Mouse (Mus musculus) gastrocnemius, adult 2 months (tissue): ENCODE measurements around the gene BC029722. TPM values are rescaled to one million over a fixed set of nuclear protein-coding genes. Genes with fewer than 3 reads are reported as not detected.
A peak's percentile ranks its signal among the peaks of the same experiment; 100 is the strongest.
"Not testable (repeated sequence)": the region's sequence is repeated elsewhere in the genome, so short reads cannot be mapped to it uniquely, and the experiment has no call there.

Experiments used
- DNase-seq: peaks from one replicate; pipeline ENCODE4 v3.0.0; 2022
- H3K27ac ChIP-seq: fragments of 200-600 bp; 2 replicates; pipeline ENCODE4 v1.8.1; 2022; ENCODE audit warnings: mild to moderate bottlenecking
- H3K4me3 ChIP-seq: fragments of 200-600 bp; 2 replicates; pipeline ENCODE4 v1.8.1; 2022; ENCODE audit warnings: mild to moderate bottlenecking, moderate library complexity
- CTCF ChIP-seq: fragments of 200-600 bp; IDR thresholded peaks from 2 replicates; pipeline ENCODE4 v1.8.1; 2022; ENCODE audit warnings: antibody characterized with exemption, mild to moderate bottlenecking, moderate library complexity
- intact Hi-C: fragments of 180-260 bp; cut with DNase I; formaldehyde crosslinking; loops from one replicate; pipeline ENCODE4 v1.15.1; 2025
- total RNA-seq, 2 experiments: library from RNA; stranded (reverse); gene quantifications; 2 replicates each; pipeline ENCODE4 v1.2.3; 2021

Gene BC029722
- total RNA-seq, 2 experiments from 2014 or later, result 25.8 to 27.8 TPM

DNA sequence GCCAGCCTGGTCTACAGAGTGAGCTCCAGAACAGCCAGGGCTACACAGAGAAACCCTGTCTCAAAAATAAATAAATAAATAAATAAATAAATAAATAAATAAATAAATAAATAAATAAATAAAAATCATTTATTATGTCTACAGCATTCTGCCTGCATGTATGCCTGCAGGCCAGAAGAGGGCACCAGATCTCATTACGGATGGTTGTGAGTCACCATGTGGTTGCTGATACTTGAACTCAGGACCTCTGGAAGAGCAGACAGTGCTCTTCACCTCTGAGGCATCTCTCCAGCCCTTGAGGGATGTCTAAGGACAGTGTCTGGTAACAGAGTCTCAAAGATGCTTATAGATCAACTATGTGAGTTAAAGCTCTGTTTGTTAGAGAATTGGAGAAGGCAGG lies 12.9 kb upstream of the BC029722 start:
- H3K4me3 ChIP-seq, H3K27ac ChIP-seq, intact Hi-C loops, DNase-seq: not testable (repeated sequence)
- peak; percentile 38 for TF ChIP-seq CTCF

DNA sequence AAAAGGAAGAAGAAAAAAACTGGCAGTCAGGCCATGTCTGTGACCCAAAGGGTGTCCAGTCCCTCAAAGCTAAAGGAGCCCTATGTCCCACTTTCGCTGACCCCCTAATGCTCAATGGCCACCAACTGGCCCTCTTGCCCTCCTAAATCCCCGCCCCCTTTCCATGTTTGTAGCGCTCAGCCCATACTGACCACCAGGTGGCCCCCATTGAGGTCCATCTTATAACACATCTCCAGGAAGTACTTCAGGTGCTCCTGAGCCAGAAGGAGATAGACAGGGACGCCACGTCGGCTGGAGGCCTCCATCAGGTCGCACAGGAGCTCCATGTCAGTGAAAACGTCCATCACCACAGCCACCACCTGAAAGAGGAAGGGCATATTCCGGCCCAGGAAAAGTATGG lies 12.1 kb upstream of the BC029722 start:
- no peak overlapping the region for H3K27ac ChIP-seq
- peak; percentile 27; the same call in 1 of the 2 replicates for TF ChIP-seq CTCF
- no peak overlapping the region for H3K4me3 ChIP-seq
- intact Hi-C loops, result no loop called here
- DNase-seq, result no peak

DNA sequence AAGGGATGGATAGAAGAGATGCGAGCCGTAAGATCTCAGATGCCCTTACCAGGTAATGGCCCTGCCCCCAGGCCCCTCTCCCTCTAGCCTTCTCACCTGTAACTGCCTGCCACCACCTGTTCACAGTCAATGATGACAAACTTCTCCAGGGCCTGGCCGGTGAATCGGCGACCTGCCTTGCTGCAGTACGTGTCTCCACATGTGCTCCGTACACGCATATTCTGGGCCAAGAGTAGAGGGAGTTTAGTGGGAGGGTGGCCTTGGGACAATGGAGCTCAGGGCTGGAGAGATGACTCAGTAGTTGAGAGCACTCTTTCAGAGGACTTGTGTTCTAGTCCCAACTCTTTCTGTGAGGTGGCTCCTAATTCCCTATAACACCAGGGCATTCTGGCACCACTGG lies 11.6 kb upstream of the BC029722 start:
- intact Hi-C loops, result no loop called here
- no peak for DNase-seq
- no peak for TF ChIP-seq CTCF
- Histone ChIP-seq H3K4me3 (no peak overlapping the region), H3K27ac (no peak overlapping the region)

DNA sequence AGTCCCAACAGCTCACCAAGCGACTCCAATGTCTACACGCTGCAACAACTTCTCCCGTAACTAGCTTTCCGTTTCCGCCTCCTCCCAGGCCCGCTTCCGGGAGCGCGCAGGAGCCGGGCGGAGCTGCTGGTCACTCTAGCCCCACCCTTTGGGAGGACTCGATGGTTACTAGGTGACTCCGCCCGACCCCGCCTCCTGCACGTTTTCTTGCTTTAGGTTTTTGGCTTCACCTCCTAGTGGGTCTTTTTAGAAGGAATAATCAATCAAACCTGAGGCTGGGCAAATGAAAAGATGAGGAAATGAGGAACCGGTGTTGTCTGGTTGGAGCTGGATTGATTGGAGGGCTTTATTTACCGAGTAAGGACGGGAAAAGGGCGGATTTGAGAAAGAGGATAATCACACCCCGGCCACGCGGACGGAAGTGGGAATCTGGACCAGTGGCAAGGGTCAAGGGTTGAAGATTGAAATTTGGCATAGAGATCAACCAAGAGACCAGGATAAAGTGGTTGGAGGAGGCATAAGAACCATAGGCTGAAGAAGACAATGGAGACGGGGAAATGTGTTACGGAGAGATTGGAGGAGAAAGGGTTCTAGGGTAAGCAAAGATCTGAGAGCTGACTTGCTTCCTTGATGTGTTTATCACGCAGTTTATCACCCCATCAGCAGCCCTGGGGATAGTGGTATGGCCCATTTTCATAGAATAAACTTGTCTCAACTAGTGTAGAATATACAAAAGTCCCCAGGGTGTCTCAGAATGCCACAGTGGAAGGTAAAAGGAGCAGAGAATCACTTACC lies 7.6 kb upstream of the BC029722 start, which contains the start of gene Eif6:
TSS of gene Eif6 (minus strand) at position 296 of the 795 bp plus-strand sequence.
- intact Hi-C loops, result no loop called here
- no peak for TF ChIP-seq CTCF
- Histone ChIP-seq H3K4me3 (peak within 1 kb of the TSS; percentile 95), H3K27ac (peak within 1 kb of the TSS; percentile 87)
- DNase-seq, result peak; percentile 90

DNA sequence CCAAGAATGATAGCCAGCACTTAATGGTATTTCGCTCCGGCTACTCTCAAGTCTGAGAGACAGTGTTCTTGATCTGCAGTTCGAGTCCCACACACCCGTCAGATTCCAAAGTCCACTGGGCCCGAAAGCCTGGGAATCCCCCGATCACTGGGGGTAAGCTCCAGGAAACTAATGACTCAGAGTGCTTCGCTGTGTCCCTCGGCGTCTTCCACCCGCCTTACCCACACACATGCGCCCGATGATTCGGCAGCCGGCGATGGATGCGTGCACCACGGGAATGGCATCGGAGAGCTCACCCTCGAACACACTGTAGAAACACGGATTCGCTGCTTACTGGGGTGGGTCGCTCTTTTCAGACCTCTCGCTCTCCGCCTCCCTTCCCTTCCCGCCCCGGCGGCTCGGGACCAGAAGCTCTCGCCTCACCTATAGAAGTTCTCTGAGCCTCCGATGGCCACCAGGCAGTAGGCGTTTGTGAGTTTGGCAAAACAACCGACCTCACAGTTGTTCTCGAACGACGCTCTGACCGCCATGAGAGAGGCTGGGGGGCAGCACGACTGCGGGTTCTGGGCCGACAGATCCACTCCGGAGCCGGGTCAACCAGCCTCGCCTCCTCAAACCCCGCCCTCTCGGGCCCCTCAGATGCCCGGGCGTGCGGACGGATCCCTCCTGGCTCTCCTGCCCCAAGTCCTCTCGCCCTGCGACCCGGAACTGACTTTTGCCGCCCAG lies 6.8 kb upstream of the BC029722 start:
- DNase-seq, result no peak
- no peak for TF ChIP-seq CTCF
- intact Hi-C loops, result no loop called here
- Histone ChIP-seq H3K27ac (peak overlapping the region; percentile 87), H3K4me3 (peak overlapping the region; percentile 95)

DNA sequence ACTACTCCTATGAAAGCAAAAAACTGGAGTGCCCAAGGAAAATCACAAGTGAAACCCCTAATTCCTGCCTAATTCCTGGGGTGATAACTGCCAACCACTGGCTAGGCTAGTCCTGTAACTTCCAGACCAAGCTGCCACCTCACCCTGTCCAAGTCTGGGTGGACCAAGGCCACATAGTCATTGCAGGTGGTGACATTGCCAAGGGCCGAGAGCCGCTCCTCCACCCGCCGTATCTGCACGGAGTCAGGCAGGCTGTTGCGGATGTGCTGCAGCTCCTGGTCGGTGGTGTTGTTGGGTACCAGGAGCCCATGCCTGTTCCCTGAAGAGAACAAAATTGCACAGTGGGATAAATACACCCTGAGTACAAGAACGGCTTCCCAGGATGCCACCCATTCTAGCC lies 4.5 kb upstream of the BC029722 start:
- H3K27ac ChIP-seq, result no peak overlapping the region
- TF ChIP-seq CTCF, result no peak
- no peak overlapping the region for H3K4me3 ChIP-seq
- intact Hi-C loops, result no loop called here
- no peak for DNase-seq

DNA sequence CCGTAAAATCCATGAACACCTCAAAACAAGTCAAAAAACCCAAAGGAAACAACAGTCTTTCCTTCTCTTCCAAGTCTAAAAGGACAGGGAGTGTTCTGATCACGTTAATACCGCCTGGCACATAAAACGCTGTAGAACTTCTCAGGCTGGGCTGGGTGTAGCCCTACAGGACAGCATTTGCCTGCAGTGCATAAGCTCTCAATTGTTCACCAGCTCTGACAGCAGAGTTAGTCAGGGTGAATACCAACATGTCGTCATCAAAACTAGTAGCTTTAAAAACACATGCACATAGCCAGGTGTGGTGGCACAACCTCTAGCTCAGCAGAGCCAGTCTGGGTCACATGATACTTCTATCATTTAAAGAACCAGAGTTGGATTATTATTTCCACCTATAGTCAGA lies 1.6 kb upstream of the BC029722 start:
- no peak overlapping the region for H3K4me3 ChIP-seq
- no peak for TF ChIP-seq CTCF
- DNase-seq, result no peak
- intact Hi-C loops, result no loop called here
- no peak overlapping the region for H3K27ac ChIP-seq

DNA sequence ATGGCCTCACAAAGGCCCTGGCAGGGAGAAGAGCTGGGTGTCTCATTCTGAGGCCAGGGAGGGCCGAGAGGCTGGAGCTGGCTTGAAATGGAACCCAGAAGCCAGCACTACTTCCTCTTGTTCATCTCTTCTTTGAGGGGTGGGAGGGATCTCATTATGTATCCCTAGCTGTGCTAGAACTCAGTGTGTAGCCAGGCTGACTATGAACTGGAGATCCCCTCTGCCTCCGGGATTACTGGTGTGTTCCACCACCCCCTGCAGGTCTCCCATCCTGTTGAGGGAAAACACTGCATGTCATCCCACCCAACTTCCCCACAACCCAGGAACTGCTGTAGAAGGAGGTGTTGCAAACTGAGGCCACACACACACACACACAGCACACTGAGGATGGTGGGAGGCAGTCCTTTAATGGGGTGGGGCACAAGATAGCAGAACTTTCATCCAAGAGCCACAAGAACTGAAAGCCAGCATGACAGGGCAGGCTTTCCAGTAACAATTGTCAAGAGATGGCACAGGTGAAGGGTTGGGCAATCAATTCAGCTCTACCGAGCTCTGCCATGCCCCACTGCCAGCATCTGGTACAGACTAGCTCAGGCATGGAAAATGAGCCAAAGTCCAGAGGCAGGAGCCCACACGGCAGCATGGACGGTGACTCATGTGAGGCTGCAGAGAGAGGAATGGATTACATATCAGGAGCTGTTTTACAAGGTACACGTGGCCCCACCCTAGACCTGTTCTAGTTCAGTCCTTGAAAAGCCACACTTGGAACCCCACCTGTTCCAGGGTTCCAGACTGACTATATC lies 424 bp upstream of the BC029722 start:
- peak overlapping the region; percentile 80 for H3K4me3 ChIP-seq
- intact Hi-C loops, result no loop called here

DNA sequence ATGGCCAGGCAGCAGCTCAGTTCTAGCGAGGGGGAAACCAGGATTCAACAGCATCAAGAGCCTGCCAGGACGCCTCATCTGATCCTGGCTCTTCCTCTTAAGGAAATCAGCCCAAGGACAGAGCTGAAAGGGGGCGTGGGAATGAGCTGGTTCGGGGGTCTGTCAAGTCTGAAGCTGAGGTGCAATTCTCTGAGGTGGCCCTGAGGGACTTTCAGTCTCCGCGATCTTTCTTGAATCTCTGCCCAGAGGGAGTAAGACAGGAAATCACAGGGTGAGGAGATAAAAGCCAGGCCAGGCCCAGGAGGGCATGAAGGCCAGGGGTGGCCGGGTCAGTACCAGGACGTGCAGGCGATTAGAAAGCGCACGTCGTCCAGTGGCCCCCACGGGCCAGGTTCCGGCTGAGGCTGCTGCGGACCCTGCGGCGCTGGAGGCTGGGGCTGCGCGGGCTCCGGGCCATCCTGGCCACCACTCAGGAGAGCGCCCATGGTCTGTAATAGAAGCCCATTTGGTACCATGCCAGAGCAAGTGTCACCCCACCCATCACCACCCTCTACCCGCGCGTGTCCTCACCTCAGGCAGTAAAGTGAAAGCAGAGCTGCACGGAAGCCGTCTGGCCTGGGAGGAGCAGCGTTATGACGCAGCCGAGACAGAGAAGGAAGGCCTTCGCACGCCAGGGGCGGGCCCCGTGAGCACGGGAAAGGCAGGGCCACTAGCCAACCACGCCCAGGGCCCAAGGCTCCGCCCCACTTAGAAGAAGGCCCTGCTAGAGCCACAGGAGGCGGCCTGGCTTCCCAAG lies 432 bp downstream of the BC029722 start:
- intact Hi-C loops, result no loop called here
- peak overlapping the region; percentile 80 for H3K4me3 ChIP-seq
- H3K27ac ChIP-seq, result peak overlapping the region; percentile 97
- TF ChIP-seq CTCF, result no peak
- peak; percentile 98 for DNase-seq

More for the DNA sequence above, 424 bp upstream of the BC029722 start:
- DNase-seq, result no peak
- peak overlapping the region; percentile 97 for H3K27ac ChIP-seq
- no peak for TF ChIP-seq CTCF

DNA sequence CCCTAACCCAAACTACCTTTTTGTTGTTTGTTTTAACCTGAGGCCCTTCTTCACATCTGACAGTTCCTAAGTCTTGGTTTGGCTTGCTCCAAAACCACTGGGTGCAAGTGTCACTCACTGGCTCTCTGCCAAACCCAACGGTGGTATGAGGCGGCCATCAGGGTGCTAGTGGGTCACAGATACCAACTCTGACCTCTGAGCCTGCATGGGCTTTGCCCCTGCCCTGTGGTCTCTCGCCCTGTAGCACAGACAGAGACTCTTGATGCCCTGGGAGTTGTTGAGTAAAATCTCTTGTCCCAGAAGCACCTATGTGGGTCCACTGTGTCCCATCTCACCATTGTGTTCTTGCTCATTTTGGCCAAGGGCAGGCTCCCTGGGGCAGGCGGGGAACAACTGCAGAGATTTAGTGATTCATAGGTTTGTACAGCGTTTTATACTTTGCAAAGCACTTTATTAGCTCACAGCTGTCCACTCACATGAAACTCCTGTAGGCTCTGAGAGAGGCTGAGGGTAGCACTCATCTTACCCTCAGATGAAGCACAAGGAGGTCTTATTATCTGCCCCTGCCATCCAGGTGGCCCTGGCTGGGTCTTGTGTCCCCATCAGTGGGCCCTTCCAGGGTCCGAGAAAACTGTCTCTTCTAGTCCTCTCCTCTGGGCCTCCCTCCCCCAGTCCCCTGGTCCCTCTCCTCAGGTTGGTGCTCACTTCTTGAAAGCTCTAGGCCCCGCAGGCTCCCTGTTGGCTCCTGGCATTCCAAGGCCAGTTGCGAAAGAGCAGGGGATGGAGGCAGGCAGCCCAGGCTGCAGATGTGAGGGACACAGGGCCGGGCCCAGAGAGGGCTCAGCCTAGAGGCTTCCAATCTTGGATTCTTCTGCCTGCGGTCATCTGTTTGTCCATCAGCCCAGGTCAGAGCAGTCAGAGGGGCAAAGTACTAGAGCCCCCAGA lies 1.7 kb downstream of the BC029722 start:
- intact Hi-C loops, result no loop called here

DNA sequence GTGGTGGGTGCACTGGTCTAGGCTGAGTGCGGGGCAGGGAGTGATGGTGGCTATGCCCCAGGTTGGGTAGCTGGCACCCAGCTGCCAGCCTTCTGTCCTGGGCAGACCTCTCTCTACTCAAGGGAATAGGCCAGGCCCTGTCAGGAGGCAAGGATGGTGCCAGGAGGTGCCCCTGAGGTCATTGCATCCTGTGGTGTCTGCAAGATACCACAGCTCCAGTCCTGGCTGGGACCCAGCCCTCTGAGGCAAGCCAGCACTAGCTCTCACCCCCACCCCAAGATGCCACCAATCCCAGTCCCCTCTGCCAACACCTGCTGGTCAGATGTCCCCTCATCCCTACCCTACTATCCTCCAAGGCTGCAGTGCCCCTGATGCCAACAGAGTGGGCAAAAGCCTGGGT lies 3.0 kb downstream of the BC029722 start:
- TF ChIP-seq CTCF, result no peak
- intact Hi-C loops, result no loop called here
- Histone ChIP-seq H3K27ac (no peak overlapping the region), H3K4me3 (no peak overlapping the region)
- peak; percentile 49 for DNase-seq

More for the DNA sequence above, 1.7 kb downstream of the BC029722 start:
- Histone ChIP-seq H3K27ac (peak overlapping the region; percentile 97), H3K4me3 (peak overlapping the region; percentile 80)
- peak; percentile 78 for DNase-seq
- TF ChIP-seq CTCF, result no peak
